Mouse (Mus musculus): ENCODE measurements around the gene H2-DMa.

H2-DMa gene

DNA sequence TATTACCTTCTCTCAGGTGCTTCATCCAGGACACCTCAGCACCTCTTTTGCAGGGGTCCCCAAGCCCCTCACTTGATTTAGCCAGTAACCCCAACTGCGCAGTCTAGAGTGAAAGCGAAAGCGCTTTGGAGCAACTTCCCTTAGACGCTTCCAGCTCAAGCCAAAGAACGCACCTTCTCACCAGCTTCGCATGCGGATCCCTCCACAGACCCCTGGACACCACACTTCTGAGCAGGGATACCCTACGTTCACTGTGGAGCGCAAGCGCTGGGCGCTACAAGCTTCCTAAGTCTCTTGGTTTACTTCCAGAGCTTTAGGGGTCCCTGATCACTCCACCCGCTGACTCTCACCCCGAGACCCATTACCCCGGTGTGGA lies 67.5 kb downstream of the H2-DMa start:
- CTCF ChIA-PET: interaction anchor here (0.8 to 1.2 kb wide), 3 partner anchors 9 to 18 kb away, joined by 3 read pairs; no protein-coding TSS in a partner anchor

DNA sequence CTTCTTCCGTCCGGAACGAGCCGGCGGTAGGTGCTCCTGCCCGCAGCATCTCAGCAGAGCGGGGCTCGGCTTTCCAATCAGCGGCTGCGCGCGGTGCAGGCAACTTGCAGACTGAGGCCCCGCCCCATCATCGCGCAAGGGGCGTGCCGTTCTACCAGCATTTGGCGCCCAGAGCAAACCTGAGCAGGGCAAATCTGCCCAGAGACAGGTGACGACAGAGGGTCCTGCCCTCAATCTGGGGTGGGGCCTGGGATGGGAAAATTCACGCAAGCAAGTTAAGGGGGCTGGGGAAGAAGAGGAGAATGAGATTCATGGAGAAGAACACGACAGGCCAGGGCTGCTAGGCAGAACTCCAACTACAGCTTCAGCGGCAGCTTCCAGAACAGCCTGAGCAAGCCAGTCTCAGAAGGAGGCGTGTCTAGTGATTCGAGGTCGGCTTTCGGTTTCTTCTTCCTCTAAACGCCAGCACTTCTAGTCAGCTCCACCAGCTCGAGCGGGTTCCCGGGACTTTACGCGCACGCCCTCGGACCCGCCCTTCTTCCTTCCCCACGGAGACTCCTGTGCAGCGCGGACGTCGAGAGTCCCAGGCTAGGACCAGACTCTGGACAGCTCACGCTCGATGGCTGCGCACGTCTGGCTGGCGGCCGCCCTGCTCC lies 68.0 kb downstream of the H2-DMa start, which contains the start of the genes Tap1 and Psmb9:
Gene Tap1, plus strand, starts transcription at position 293 of the 656 bp plus-strand sequence.
Gene Psmb9, minus strand, starts transcription at position 504 of the 656 bp plus-strand sequence.
- CTCF ChIA-PET: interaction anchor here (0.6 to 1.1 kb wide), 2 partner anchors 9 to 218 kb away, joined by 3 read pairs; no protein-coding TSS in a partner anchor

DNA sequence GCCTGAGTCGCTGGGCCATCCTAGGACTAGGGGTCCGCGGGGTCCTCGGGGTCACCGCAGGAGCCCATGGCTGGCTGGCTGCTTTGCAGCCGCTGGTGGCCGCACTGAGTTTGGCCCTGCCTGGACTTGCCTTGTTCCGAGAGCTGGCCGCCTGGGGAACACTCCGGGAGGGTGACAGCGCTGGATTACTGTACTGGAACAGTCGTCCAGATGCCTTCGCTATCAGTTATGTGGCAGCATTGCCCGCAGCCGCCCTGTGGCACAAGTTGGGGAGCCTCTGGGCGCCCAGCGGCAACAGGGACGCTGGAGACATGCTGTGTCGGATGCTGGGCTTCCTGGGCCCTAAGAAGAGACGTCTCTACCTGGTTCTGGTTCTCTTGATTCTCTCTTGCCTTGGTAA lies 68.7 kb downstream of the H2-DMa start:
- CTCF ChIA-PET: interaction anchor here (0.6 kb wide), 1 partner anchor 218 kb away, joined by 3 read pairs; no protein-coding TSS in a partner anchor

All from spleen, embryonic (tissue).